Mouse (Mus musculus) forebrain, embryonic 16.5 days (tissue): ENCODE results near the gene Akap8. TPM values are rescaled to one million over a fixed set of nuclear protein-coding genes. Genes with fewer than 3 reads are reported as not detected.
A peak's percentile ranks its signal among the peaks of the same experiment; 100 is the strongest.

ENCODE experiments used
- ATAC-seq: fragments of 200-750 bp; cut with Nextera tagmentation; 2 replicates; pipeline ENCODE4 v1.8.0; 2017; ENCODE audit warnings: mild to moderate bottlenecking, moderate library complexity
- H3K27ac ChIP-seq: fragments of 300-500 bp; sonication (generic); 2 replicates; pipeline ENCODE4 v1.5.1; 2014; ENCODE audit warnings: low read length, control low read depth
- H3K27me3 ChIP-seq: fragments of 300-500 bp; sonication (generic); replicated peaks from 2 replicates; pipeline ENCODE4 v1.6.1; 2014; ENCODE audit warnings: low read length; ENCODE audit not compliant: control insufficient read depth, insufficient read depth
- H3K36me3 ChIP-seq: fragments of 300-500 bp; sonication (generic); 2 replicates; pipeline ENCODE4 v1.6.1; 2014; ENCODE audit not compliant: control insufficient read depth, insufficient read depth
- H3K4me1 ChIP-seq: fragments of 300-500 bp; sonication (generic); replicated peaks from 2 replicates; pipeline ENCODE4 v1.6.1; 2014; ENCODE audit warnings: low read length; ENCODE audit not compliant: control insufficient read depth, insufficient read depth
- H3K4me2 ChIP-seq: fragments of 300-500 bp; sonication (generic); 2 replicates; pipeline ENCODE4 v1.6.1; 2014; ENCODE audit warnings: mild to moderate bottlenecking, low read length, control low read depth
- H3K4me3 ChIP-seq: fragments of 300-500 bp; sonication (generic); replicated peaks from 2 replicates; pipeline ENCODE4 v1.5.1; 2014; ENCODE audit warnings: mild to moderate bottlenecking, low read length, control low read depth
- H3K9ac ChIP-seq: fragments of 300-500 bp; sonication (generic); replicated peaks from 2 replicates; pipeline ENCODE4 v1.6.1; 2014; ENCODE audit warnings: low read depth, low read length, control low read depth
- H3K9me3 ChIP-seq: fragments of 300-500 bp; sonication (generic); 2 replicates; pipeline ENCODE4 v1.6.1; 2016; ENCODE audit warnings: low read length; ENCODE audit not compliant: control insufficient read depth
- WGBS: fragments of 180-500 bp; shearing (Covaris S2); extraction: QIAGEN DNeasy Blood & Tissue Kit; methylation state at CpG from one replicate; pipeline ENCODE4 v1.1.7; 2014; 5-methylcytosine and 5-hydroxymethylcytosine counted together
- polyA plus RNA-seq: library from polyadenylated mRNA; unstranded; fragments of >200 nt; fragmentation: Nextera tagmentation; extraction: Ambion mirVana; gene quantifications from 2 replicates; pipeline ENCODE4 v1.2.1, GENCODE M21; 2015

The Akap8 gene
- polyA plus RNA-seq, 1 experiment from 2014 or later, result 123 TPM

GRCm38 (mm10) chr17:32327501-32327900 is 6.5 kb upstream of the Akap8 start:
- Histone ChIP-seq H3K27ac (no peak overlapping the region), H3K4me1 (no peaks in the 10 kb centered on the region), H3K4me2 (no peak overlapping the region), H3K9ac (no peak overlapping the region), H3K36me3 (peaks cover 23% of the 10 kb centered on the region), H3K27me3 (no peaks in the 10 kb centered on the region), H3K9me3 (no peaks in the 10 kb centered on the region), H3K4me3 (no peak overlapping the region)
- no peak for ATAC-seq

- 94% methylated on average over 1 of the region's 1 CpGs for WGBS
- peaks cover 3% of the 10 kb centered on the region for H3K36me3 ChIP-seq
- H3K4me1 ChIP-seq, result peaks cover 22% of the 10 kb centered on the region
- H3K9me3 ChIP-seq, result no peaks in the 10 kb centered on the region
- H3K4me3 ChIP-seq, result no peak overlapping the region
- no peak overlapping the region for H3K27ac ChIP-seq
- ATAC-seq, result no peak
- H3K4me2 ChIP-seq, result no peak overlapping the region
- no peak overlapping the region for H3K9ac ChIP-seq
- H3K27me3 ChIP-seq, result no peaks in the 10 kb centered on the region
These were observed 1.8 kb upstream of the Akap8 start for GRCm38 (mm10) chr17:32322809-32323208.

GRCm38 (mm10) chr17:32321836-32322235 is 798 bp upstream of the Akap8 start:
- Histone ChIP-seq H3K4me2 (peak overlapping the region; percentile 74), H3K27me3 (no peaks in the 10 kb centered on the region), H3K9me3 (no peaks in the 10 kb centered on the region), H3K4me3 (peak overlapping the region; percentile 93), H3K27ac (peak overlapping the region; percentile 94), H3K4me1 (peaks cover 22% of the 10 kb centered on the region), H3K9ac (peak overlapping the region; percentile 91), H3K36me3 (peaks cover 10% of the 10 kb centered on the region)
- ATAC-seq, result no peak
- WGBS, result 21% methylated on average over 6 of the region's 6 CpGs

- WGBS, result 0% methylated on average over 23 of the region's 23 CpGs
These were observed 324 bp upstream of the Akap8 start for GRCm38 (mm10) chr17:32321390-32321734.

GRCm38 (mm10) chr17:32319950-32320349 is 1.1 kb downstream of the Akap8 start:
- H3K9ac ChIP-seq, result peak overlapping the region; percentile 85
- peaks cover 21% of the 10 kb centered on the region for H3K36me3 ChIP-seq
- no peaks in the 10 kb centered on the region for H3K9me3 ChIP-seq
- peak overlapping the region; percentile 95 for H3K27ac ChIP-seq
- 0% methylated on average over 7 of the region's 7 CpGs for WGBS
- H3K27me3 ChIP-seq, result no peaks in the 10 kb centered on the region
- no peak for ATAC-seq
- H3K4me3 ChIP-seq, result peak overlapping the region; percentile 93
- peaks cover 22% of the 10 kb centered on the region for H3K4me1 ChIP-seq
- peak overlapping the region; percentile 83 for H3K4me2 ChIP-seq

More at GRCm38 (mm10) chr17:32321390-32321734, 324 bp upstream of the Akap8 start:
- ATAC-seq, result peak; percentile 67
- Histone ChIP-seq H3K27me3 (no peaks in the 10 kb centered on the region), H3K4me2 (peak overlapping the region; percentile 74), H3K9ac (peak overlapping the region; percentile 91), H3K9me3 (no peaks in the 10 kb centered on the region), H3K4me3 (peak overlapping the region; percentile 93), H3K27ac (peak overlapping the region; percentile 94), H3K36me3 (peaks cover 12% of the 10 kb centered on the region), H3K4me1 (peaks cover 22% of the 10 kb centered on the region)

GRCm38 (mm10) chr17:32317708-32318107 is 3.3 kb downstream of the Akap8 start:
- Histone ChIP-seq H3K9me3 (no peaks in the 10 kb centered on the region), H3K9ac (no peak overlapping the region), H3K4me1 (peaks cover 22% of the 10 kb centered on the region), H3K27ac (no peak overlapping the region), H3K4me3 (no peak overlapping the region), H3K27me3 (no peaks in the 10 kb centered on the region), H3K4me2 (no peak overlapping the region), H3K36me3 (peaks cover 40% of the 10 kb centered on the region)
- no peak for ATAC-seq
- 88% methylated on average over 3 of the region's 3 CpGs for WGBS

GRCm38 (mm10) chr17:32317032-32317431 is 4.0 kb downstream of the Akap8 start:
- H3K9ac ChIP-seq, result no peak overlapping the region
- H3K4me2 ChIP-seq, result no peak overlapping the region
- no peaks in the 10 kb centered on the region for H3K9me3 ChIP-seq
- H3K27me3 ChIP-seq, result no peaks in the 10 kb centered on the region
- WGBS, result 86% methylated on average over 8 of the region's 8 CpGs
- ATAC-seq, result no peak
- no peak overlapping the region for H3K4me3 ChIP-seq
- H3K27ac ChIP-seq, result no peak overlapping the region
- H3K4me1 ChIP-seq, result peaks cover 18% of the 10 kb centered on the region
- H3K36me3 ChIP-seq, result peaks cover 47% of the 10 kb centered on the region

GRCm38 (mm10) chr17:32315560-32315959 is 5.5 kb downstream of the Akap8 start:
- Histone ChIP-seq H3K4me1 (peaks cover 13% of the 10 kb centered on the region), H3K36me3 (peaks cover 60% of the 10 kb centered on the region), H3K4me3 (no peak overlapping the region), H3K9me3 (no peaks in the 10 kb centered on the region), H3K9ac (no peak overlapping the region), H3K4me2 (no peak overlapping the region), H3K27ac (no peak overlapping the region), H3K27me3 (no peaks in the 10 kb centered on the region)
- no peak for ATAC-seq
- WGBS, result 96% methylated on average over 5 of the region's 5 CpGs

- ATAC-seq, result no peak
- H3K36me3 ChIP-seq, result peaks cover 75% of the 10 kb centered on the region
- no peaks in the 10 kb centered on the region for H3K27me3 ChIP-seq
- no peaks in the 10 kb centered on the region for H3K9me3 ChIP-seq
- H3K9ac ChIP-seq, result no peak overlapping the region
- H3K4me1 ChIP-seq, result peaks cover 3% of the 10 kb centered on the region; the same call in 1 of the 2 replicates
- 85% methylated on average over 5 of the region's 5 CpGs for WGBS
- no peak overlapping the region for H3K27ac ChIP-seq
- H3K4me3 ChIP-seq, result no peak overlapping the region
- H3K4me2 ChIP-seq, result no peak overlapping the region
These were observed 7.1 kb downstream of the Akap8 start for GRCm38 (mm10) chr17:32313892-32314291.

- no peak for ATAC-seq
- Histone ChIP-seq H3K27ac (no peak overlapping the region), H3K4me3 (no peak overlapping the region), H3K9ac (no peak overlapping the region), H3K27me3 (no peaks in the 10 kb centered on the region), H3K36me3 (peaks cover 81% of the 10 kb centered on the region), H3K4me2 (no peak overlapping the region), H3K4me1 (no peaks in the 10 kb centered on the region), H3K9me3 (no peaks in the 10 kb centered on the region)
- WGBS, result 93% methylated on average over 8 of the region's 8 CpGs
These were observed 8.2 kb downstream of the Akap8 start for GRCm38 (mm10) chr17:32312801-32313200.
